Mouse (Mus musculus) stomach, postnatal 0 days (tissue): ENCODE data around the gene Celf1. TPM values are rescaled to one million over a fixed set of nuclear protein-coding genes. Genes with fewer than 3 reads are reported as not detected.
"Not testable (repeated sequence)": the region's sequence is repeated elsewhere in the genome, so short reads cannot be mapped to it uniquely, and the experiment has no call there.

Experiments used
- ATAC-seq: fragments of 200-750 bp; cut with Nextera tagmentation; 2 replicates; pipeline ENCODE4 v1.8.0; 2017; ENCODE audit not compliant: low FRiP score, low TSS enrichment
- DNase-seq: peaks from one replicate; pipeline ENCODE4 v3.0.0-alpha.2; 2016; ENCODE audit warnings: low spot score
- H3K27ac ChIP-seq: fragments of 300-500 bp; sonication (generic); replicated peaks from 2 replicates; pipeline ENCODE4 v1.5.1; 2014; ENCODE audit warnings: mild to moderate bottlenecking, control low read depth
- H3K27me3 ChIP-seq: fragments of 300-500 bp; sonication (generic); 2 replicates; pipeline ENCODE4 v1.6.1; 2014; ENCODE audit warnings: low read length; ENCODE audit not compliant: control insufficient read depth, insufficient read depth
- H3K36me3 ChIP-seq: fragments of 300-500 bp; sonication (generic); 2 replicates; pipeline ENCODE4 v1.6.1; 2014; ENCODE audit warnings: low read length, mixed read lengths; ENCODE audit not compliant: control insufficient read depth, insufficient read depth
- H3K4me1 ChIP-seq: fragments of 300-500 bp; sonication (generic); replicated peaks from 2 replicates; pipeline ENCODE4 v1.6.1; 2014; ENCODE audit warnings: antibody characterized with exemption; ENCODE audit not compliant: control insufficient read depth, insufficient read depth
- H3K4me2 ChIP-seq: fragments of 300-500 bp; sonication (generic); replicated peaks from 2 replicates; pipeline ENCODE4 v1.6.1; 2014; ENCODE audit warnings: low read depth, mild to moderate bottlenecking, control low read depth, moderate library complexity
- H3K4me3 ChIP-seq: fragments of 300-500 bp; sonication (generic); 2 replicates; pipeline ENCODE4 v1.5.1; 2014; ENCODE audit warnings: low read depth, low read length, control low read depth
- H3K9ac ChIP-seq: fragments of 300-500 bp; sonication (generic); 2 replicates; pipeline ENCODE4 v1.6.1; 2014; ENCODE audit warnings: mild to moderate bottlenecking, low read length, control low read depth, mixed read lengths
- H3K9me3 ChIP-seq: fragments of 300-500 bp; sonication (generic); 2 replicates; pipeline ENCODE4 v1.6.1; 2016; ENCODE audit warnings: low read length; ENCODE audit not compliant: control insufficient read depth
- CTCF ChIP-seq: IDR thresholded peaks from 2 replicates; pipeline ENCODE4 v1.5.1; 2016; ENCODE audit warnings: antibody characterized with exemption, low read depth, mild to moderate bottlenecking, moderate library complexity
- EP300 ChIP-seq: optimal IDR thresholded peaks from 2 replicates; pipeline ENCODE3; 2016; ENCODE audit warnings: antibody characterized with exemption
- WGBS: fragments of 180-500 bp; shearing (Covaris S2); extraction: QIAGEN DNeasy Blood & Tissue Kit; methylation state at CpG from one replicate; pipeline ENCODE4 v1.1.7; 2014; 5-methylcytosine and 5-hydroxymethylcytosine counted together
- polyA plus RNA-seq: library from polyadenylated mRNA; unstranded; fragments of >200 nt; fragmentation: Nextera tagmentation; extraction: Ambion mirVana; gene quantifications from 2 replicates; pipeline ENCODE4 v1.2.1, GENCODE M21; 2015

Celf1 gene
- polyA plus RNA-seq, 1 experiment from 2014 or later = 33.7 TPM

DNA sequence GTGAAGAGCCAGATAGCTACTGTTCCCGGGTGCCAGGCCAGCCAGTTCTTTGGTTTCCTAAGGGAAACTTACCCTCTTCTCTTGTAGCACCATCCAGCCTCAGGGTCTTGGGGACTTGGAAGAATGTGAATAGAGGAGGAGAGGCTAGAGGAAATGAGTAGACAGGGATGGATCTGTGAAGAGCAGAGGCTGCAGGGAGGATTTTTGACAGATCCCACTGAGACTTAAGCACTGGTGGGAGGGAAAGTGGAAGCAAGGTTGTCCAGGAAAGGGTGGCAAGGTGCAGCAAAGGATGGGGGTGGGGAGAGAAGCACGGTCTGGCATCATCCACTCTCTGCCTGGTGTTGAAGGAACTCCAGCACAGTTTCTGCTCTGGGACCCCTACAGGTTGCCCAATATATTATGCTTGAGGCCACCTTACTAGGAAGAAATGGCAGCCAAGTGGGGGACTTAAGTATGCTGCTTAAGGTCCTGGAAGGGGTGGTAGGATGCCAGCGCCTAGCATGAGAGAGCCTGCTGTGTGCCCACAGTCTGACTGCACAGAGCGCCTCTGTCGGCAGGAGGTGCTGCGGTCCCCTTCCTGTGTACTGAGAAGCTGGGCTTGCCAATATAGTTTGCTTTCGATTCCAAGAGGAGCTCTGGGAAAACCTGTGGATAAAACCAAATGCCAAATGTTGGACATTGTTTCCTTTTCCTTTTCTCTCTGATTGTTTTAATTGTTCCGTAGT lies 78.0 kb downstream of the Celf1 start:
- TF ChIP-seq CTCF (peak; percentile 33), EP300 (no peak)

DNA sequence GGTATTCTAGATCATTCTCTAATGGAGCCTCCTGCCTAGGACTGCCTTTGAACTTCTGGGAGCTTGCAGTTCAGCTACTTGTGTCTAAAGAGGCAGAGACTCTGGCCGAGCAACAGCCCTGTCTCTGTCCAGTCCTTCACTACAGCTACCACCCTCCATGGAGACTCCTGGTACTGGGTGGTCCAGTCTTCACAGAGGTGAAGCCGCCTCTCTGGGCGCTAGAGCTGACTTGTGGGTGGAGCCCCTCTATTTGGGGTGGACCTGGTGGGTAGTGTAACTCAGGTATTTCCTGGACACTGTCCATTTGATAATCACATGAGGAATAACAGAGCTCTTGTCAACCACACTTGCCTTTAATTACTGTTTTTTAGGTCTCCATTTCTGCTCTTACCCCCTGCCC lies 79.7 kb downstream of the Celf1 start:
- Histone ChIP-seq H3K4me1 (no peaks in the 10 kb centered on the region), H3K27ac (no peak overlapping the region), H3K36me3 (peaks cover 11% of the 10 kb centered on the region), H3K9me3 (no peaks in the 10 kb centered on the region), H3K27me3 (no peaks in the 10 kb centered on the region), H3K4me2 (no peak overlapping the region), H3K9ac (no peak overlapping the region), H3K4me3 (no peak overlapping the region)
- TF ChIP-seq CTCF = no peak
- TF ChIP-seq EP300 = no peak
- 93% methylated on average over 3 of the region's 3 CpGs for WGBS
- DNase-seq (no peak), ATAC-seq (no peak)

More for the DNA sequence above, 78.0 kb downstream of the Celf1 start:
- Histone ChIP-seq H3K9ac (no peak overlapping the region), H3K4me1 (no peaks in the 10 kb centered on the region), H3K36me3 (peaks cover 22% of the 10 kb centered on the region), H3K4me2 (no peak overlapping the region), H3K4me3 (no peak overlapping the region), H3K27me3 (no peaks in the 10 kb centered on the region), H3K27ac (no peak overlapping the region), H3K9me3 (no peaks in the 10 kb centered on the region)
- ATAC-seq = no peak
- no peak for DNase-seq
- WGBS = 86% methylated on average over 8 of the region's 8 CpGs

DNA sequence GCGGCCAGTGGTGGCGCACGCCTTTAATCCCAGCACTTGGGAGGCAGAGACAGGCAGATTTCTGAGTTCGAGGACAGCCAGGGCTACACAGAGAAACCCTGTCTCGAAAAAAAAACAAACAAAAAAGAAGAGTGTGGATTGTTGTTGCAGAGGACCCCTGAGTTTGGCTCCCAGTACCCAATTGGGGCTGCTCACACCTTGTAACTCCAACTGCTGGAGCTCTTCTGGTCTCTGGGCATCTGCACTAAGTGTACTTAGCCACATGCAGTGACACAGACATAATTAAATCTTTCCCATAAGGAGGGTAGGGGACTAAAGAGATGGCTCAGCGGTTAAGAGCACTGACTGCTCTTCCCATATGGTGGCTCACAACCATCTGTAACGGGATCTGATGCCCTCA lies 82.1 kb downstream of the Celf1 start:
- H3K9ac ChIP-seq, H3K4me3 ChIP-seq, H3K27me3 ChIP-seq, H3K36me3 ChIP-seq, ATAC-seq, H3K9me3 ChIP-seq, H3K27ac ChIP-seq, H3K4me1 ChIP-seq, H3K4me2 ChIP-seq, DNase-seq: not testable (repeated sequence)
- WGBS = 97% methylated on average over 7 of the region's 7 CpGs

DNA sequence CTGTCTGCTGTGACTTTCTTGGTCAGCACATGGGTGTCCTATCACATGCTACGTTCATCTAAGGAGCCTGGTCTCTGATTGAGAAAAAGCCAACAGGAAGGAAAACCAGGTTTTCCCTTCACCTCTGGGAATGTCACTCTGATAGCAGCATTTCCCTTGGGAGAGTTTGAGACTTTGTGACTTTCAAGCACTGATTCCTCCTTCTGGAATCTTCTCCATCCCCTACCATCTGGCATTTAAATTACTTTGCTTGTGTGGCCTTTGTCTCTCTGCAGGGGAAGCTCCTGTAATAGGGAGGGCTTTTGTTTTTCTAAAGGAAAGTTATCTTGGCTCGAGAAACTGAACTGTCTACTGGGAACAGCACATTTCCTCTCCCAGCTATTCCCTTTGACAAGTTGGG lies 82.9 kb downstream of the Celf1 start:
- Histone ChIP-seq H3K9me3 (no peaks in the 10 kb centered on the region), H3K9ac (no peak overlapping the region), H3K36me3 (peaks cover 6% of the 10 kb centered on the region; the same call in 1 of the 2 replicates), H3K27me3 (no peaks in the 10 kb centered on the region), H3K4me1 (no peaks in the 10 kb centered on the region), H3K27ac (no peak overlapping the region), H3K4me3 (no peak overlapping the region), H3K4me2 (no peak overlapping the region)
- TF ChIP-seq EP300 = no peak
- 67% methylated on average over 2 of the region's 2 CpGs for WGBS
- DNase-seq = no peak
- no peak for ATAC-seq

DNA sequence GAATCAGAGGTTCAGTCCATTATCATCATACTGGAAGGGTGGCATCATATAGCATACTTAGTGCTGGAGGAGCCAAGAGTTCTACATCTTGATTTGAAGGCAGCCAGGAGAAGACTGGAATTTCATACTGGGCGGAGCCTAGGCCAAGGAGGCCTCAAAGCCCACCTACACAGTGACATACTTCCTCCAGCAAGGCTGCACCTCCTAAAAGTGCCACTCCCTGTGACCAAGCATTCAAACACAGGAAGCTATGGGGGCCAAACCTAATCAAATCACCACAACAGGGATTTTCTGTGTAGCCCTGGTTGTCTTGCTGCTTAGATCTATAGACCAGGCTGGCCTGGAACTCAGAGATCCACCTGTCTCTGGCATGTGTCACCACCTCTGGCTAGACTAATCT lies 83.8 kb downstream of the Celf1 start:
- H3K9me3 ChIP-seq = no peaks in the 10 kb centered on the region
- TF ChIP-seq CTCF = no peak
- no peak for TF ChIP-seq EP300
- DNase-seq = no peak
- no peaks in the 10 kb centered on the region for H3K4me1 ChIP-seq
- H3K27me3 ChIP-seq = no peaks in the 10 kb centered on the region
- WGBS = 100% methylated on average over 1 of the region's 1 CpGs
- no peak overlapping the region for H3K9ac ChIP-seq
- no peak overlapping the region for H3K4me2 ChIP-seq
- H3K27ac ChIP-seq = no peak overlapping the region
- H3K4me3 ChIP-seq = no peak overlapping the region
- 0 out of 2 replicates have a peak, but pooled peaks have one; percentile 27 for ATAC-seq
- peaks cover 6% of the 10 kb centered on the region; the same call in 1 of the 2 replicates for H3K36me3 ChIP-seq

DNA sequence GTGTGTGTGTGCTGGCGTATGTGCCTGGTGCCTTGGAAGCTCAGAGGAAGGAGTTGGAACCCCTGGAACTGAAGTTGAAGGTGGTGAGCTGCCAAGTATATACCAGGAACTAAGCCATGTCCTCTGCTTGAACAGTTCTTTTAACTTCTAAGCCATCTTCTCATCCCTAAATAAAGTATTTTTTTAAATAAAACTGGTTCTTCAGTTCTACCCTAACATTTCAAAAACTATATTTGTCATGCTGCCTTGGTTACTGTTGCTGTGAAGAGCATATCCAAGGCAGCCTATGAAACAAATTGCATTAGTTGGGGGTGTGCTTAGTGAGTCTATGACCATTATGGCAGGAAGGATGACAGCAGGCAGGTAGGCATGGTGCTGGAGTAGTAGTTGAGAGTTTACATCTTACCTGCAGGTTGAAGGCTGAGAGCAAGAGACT lies 84.9 kb downstream of the Celf1 start:
- no peaks in the 10 kb centered on the region for H3K4me1 ChIP-seq
- no peak overlapping the region for H3K27ac ChIP-seq
- H3K36me3 ChIP-seq = peaks cover 2% of the 10 kb centered on the region; the same call in 1 of the 2 replicates
- no peaks in the 10 kb centered on the region for H3K9me3 ChIP-seq
- no peak for ATAC-seq
- WGBS = 85% methylated on average over 1 of the region's 1 CpGs
- H3K27me3 ChIP-seq = no peaks in the 10 kb centered on the region
- H3K4me2 ChIP-seq = no peak overlapping the region
- no peak overlapping the region for H3K9ac ChIP-seq
- no peak for DNase-seq
- H3K4me3 ChIP-seq = no peak overlapping the region
- no peak for TF ChIP-seq CTCF
- no peak for TF ChIP-seq EP300
